Mouse (Mus musculus): ENCODE results near the gene Gm4952. TPM values are rescaled to one million over a fixed set of nuclear protein-coding genes. Genes with fewer than 3 reads are reported as not detected.

Gene Gm4952
- total and polyA plus RNA-seq, 3 experiments, result 0.17 to 0.26 TPM; not detected in 1

DNA sequence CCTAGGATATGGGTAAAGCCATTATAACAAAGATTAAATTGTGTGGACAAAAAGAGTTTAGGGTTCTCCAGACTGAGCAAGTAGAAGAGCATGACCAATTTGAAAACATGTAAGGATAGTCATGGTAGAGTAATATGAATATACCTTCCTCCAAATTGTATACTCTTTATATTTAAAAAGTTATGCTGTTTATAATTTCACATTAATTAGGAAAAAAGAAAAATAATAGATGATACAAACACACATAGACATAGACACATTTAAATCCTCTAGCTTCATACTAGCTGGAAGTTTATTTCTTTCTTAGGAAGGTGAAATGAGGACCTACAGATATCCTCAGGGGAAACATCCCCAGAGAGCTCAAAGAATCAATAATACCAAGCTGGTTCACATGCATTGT is 70.4 kb downstream of the Gm4952 start, which contains the start of gene Olfr1442:
TSS of gene Olfr1442 (plus strand) at position 301 of the 400 bp plus-strand sequence.
- no peak for DNase-seq (ENCODE audit: extremely low read depth)
- Histone ChIP-seq H3K36me3 (replicated peaks in 1 of 2; ENCODE audit: control insufficient read depth in 1 of 2, insufficient read depth in 1 of 2, low read length in 1 of 2) (no peaks in the 10 kb centered on the region), H3K9me3 (replicated peaks; ENCODE audit: low read length) (no peaks in the 10 kb centered on the region), H3K79me2 (replicated peaks; ENCODE audit: control insufficient read depth, extremely low read depth, insufficient read depth, poor library complexity, severe bottlenecking) (no peaks in the 10 kb centered on the region), H3K27me3 (replicated peaks) (no peaks in the 10 kb centered on the region), H3K9ac (ENCODE audit: insufficient read depth, low read depth) (no peak within 1 kb of the TSS), H3K4me2 (ENCODE audit: insufficient read depth, low read depth, poor library complexity, severe bottlenecking) (no peak within 1 kb of the TSS), H3K4me1 (ENCODE audit: control insufficient read depth in 1 of 2, insufficient read depth in 2 of 2) (no peaks in the 10 kb centered on the region), H3K27ac (ENCODE audit: insufficient read depth, low read depth) (no peak within 1 kb of the TSS), H3K4me3 (replicated peaks in 1 of 3; ENCODE audit: low read depth in 2 of 3, low read length in 2 of 3, poor library complexity in 1 of 3) (no peak within 1 kb of the TSS)
- in situ Hi-C loops (cut with MboI; ENCODE audit: low pct_ligation_motif_present, low pct_unique_long_range_greater_than_20kb, low sequenced_read_pairs), result no loop called here
- no peak for TF ChIP-seq NELFE (IDR thresholded peaks at IDR 0.05; ENCODE audit: low read depth, low read length)
- no peak for TF ChIP-seq CHD1 (IDR thresholded peaks at IDR 0.05; ENCODE audit: low read depth, low read length)
- TF ChIP-seq SIN3A (IDR thresholded peaks at IDR 0.05; ENCODE audit: low read length), result no peak
- TF ChIP-seq UBTF (IDR thresholded peaks at IDR 0.05; ENCODE audit: low read depth, low read length), result no peak
- no peak for TF ChIP-seq ZC3H11A (IDR thresholded peaks at IDR 0.05; ENCODE audit: low read depth, low read length)
- TF ChIP-seq ZKSCAN1 (IDR thresholded peaks at IDR 0.05; ENCODE audit: borderline replicate concordance, low read depth, low read length), result no peak
- no peak for TF ChIP-seq ZNF384 (IDR thresholded peaks at IDR 0.05; ENCODE audit: low read depth, low read length)
- no peak for TF ChIP-seq KAT2A (IDR thresholded peaks at IDR 0.05; ENCODE audit: insufficient replicate concordance, low read length)
- no peak for TF ChIP-seq JUND (conservative IDR thresholded peaks at IDR 0.05; ENCODE audit: low read depth, low read length)
- no peak for TF ChIP-seq MAZ (IDR thresholded peaks at IDR 0.05; ENCODE audit: low read depth, low read length)
- TF ChIP-seq PAX5 (IDR thresholded peaks at IDR 0.05; ENCODE audit: low read length), result no peak
- no peak for TF ChIP-seq CHD2 (IDR thresholded peaks at IDR 0.05; ENCODE audit: low read length)
- no peak for TF ChIP-seq SMC3 (IDR thresholded peaks at IDR 0.05; ENCODE audit: low read depth, low read length)
- TF ChIP-seq NRF1 (IDR thresholded peaks at IDR 0.05; ENCODE audit: low read depth, low read length), result no peak
- TF ChIP-seq ZMIZ1 (IDR thresholded peaks at IDR 0.05; ENCODE audit: low read depth, low read length), result no peak
- dilution Hi-C loops (cut with MboI; ENCODE audit: extremely low pct_ligation_motif_present, extremely low pct_unique_long_range_greater_than_20kb, low sequenced_read_pairs), result no loop called here

GRCm38 (mm10) chr19:12671051-12671450 is 71.3 kb downstream of the Gm4952 start:
- no peaks in the 10 kb centered on the region for H3K36me3 ChIP-seq (replicated peaks in 1 of 2; ENCODE audit: control insufficient read depth in 1 of 2, insufficient read depth in 1 of 2, low read length in 1 of 2)
- no peak overlapping the region for H3K9ac ChIP-seq (ENCODE audit: insufficient read depth, low read depth)
- no peak overlapping the region for H3K27ac ChIP-seq (ENCODE audit: insufficient read depth, low read depth)
- in situ Hi-C loops (cut with MboI; ENCODE audit: low pct_ligation_motif_present, low pct_unique_long_range_greater_than_20kb, low sequenced_read_pairs) (no loop called here), dilution Hi-C loops (cut with MboI; ENCODE audit: extremely low pct_ligation_motif_present, extremely low pct_unique_long_range_greater_than_20kb, low sequenced_read_pairs) (no loop called here)
- H3K79me2 ChIP-seq (replicated peaks; ENCODE audit: control insufficient read depth, extremely low read depth, insufficient read depth, poor library complexity, severe bottlenecking), result no peaks in the 10 kb centered on the region
- no peak for DNase-seq (ENCODE audit: extremely low read depth)
- H3K4me3 ChIP-seq (replicated peaks in 1 of 3; ENCODE audit: low read depth in 2 of 3, low read length in 2 of 3, poor library complexity in 1 of 3), result no peak overlapping the region
- TF ChIP-seq ELF1 (IDR thresholded peaks at IDR 0.05; ENCODE audit: low read depth, low read length) (no peak), JUND (conservative IDR thresholded peaks at IDR 0.05; ENCODE audit: low read depth, low read length) (no peak), USF1 (IDR thresholded peaks at IDR 0.05; ENCODE audit: low read depth, low read length) (no peak), ZNF384 (IDR thresholded peaks at IDR 0.05; ENCODE audit: low read depth, low read length) (no peak), USF2 (conservative IDR thresholded peaks at IDR 0.05; ENCODE audit: low read depth, low read length) (no peak), ETS1 (conservative IDR thresholded peaks at IDR 0.05; ENCODE audit: low read depth, low read length) (no peak), ZC3H11A (IDR thresholded peaks at IDR 0.05; ENCODE audit: low read depth, low read length) (no peak), SMC3 (IDR thresholded peaks at IDR 0.05; ENCODE audit: low read depth, low read length) (no peak)
- H3K4me1 ChIP-seq (ENCODE audit: control insufficient read depth in 1 of 2, insufficient read depth in 2 of 2), result no peaks in the 10 kb centered on the region
- no peaks in the 10 kb centered on the region for H3K9me3 ChIP-seq (replicated peaks; ENCODE audit: low read length)
- H3K27me3 ChIP-seq (replicated peaks), result no peaks in the 10 kb centered on the region
- H3K4me2 ChIP-seq (ENCODE audit: insufficient read depth, low read depth, poor library complexity, severe bottlenecking), result no peak overlapping the region
